Comparison of ENCODE assay signal across 8 mouse cellular contexts in the genomic region with DNA sequence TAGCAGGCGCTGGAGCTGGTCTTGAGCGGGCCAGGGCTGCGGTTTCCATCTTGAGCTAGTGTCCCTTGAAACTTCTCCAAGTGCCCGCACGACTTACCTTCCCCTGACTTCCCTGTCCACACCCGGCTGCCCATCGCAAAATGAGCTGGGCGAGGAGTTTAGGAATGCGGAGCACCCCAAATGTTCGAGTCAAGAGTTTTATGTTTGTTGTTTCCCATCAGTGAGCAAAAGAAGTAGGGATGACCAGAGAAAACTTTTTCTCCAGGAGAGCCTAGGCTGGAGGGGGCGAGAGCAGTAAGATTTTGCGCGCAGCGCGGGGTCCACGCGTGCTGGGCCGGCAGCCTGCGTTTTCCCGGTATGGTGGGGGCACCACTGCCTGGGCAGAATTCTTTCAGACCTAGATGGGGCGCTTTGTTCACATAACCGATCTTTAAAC. TPM values are rescaled to one million over a fixed set of nuclear protein-coding genes. Genes with fewer than 3 reads are reported as not detected.
A peak's percentile ranks its signal among the peaks of the same experiment; 100 is the strongest.
DNase-seq lines count a peak whose midpoint lies in the region; ATAC-seq and TF ChIP-seq lines count a peak whose summit lies in the region.

No protein-coding gene starts in this region.

- peak overlapping the region; percentile 95 for H3K4me2 ChIP-seq in neural tube, embryonic 15.5 days

- no peak for TF ChIP-seq CTCF in bone marrow macrophage, adult 2 months (IDR thresholded peaks at IDR 0.05; ENCODE audit: low read depth, low read length)
- TF ChIP-seq CTCF in lung, adult 2 months (IDR thresholded peaks at IDR 0.05; ENCODE audit: insufficient read depth, low read length): no peak

- H3K27me3 ChIP-seq in neural tube, embryonic 15.5 days (replicated peaks): peaks cover 13% of the 10 kb centered on the region

- H3K4me1 ChIP-seq in bone marrow macrophage, adult 2 months (ENCODE audit: control insufficient read depth, insufficient read depth, low read length): peaks cover 15% of the 10 kb centered on the region
- H3K4me1 ChIP-seq in lung, adult 2 months (ENCODE audit: control insufficient read depth, insufficient read depth, low read length): peaks cover 7% of the 10 kb centered on the region; the same call in 1 of the 2 replicates
- peaks cover 47% of the 10 kb centered on the region for H3K4me1 ChIP-seq in neural tube, embryonic 15.5 days

- ATAC-seq in neural tube, embryonic 15.5 days (ENCODE audit: low FRiP score): no peak
- no peak for ATAC-seq in inflammation-experienced regulatory T-cells, adult 6 months
- ATAC-seq in megakaryocyte-erythroid progenitor cell, adult 5-6 weeks (replicated peaks; ENCODE audit: low FRiP score, low TSS enrichment, poor library complexity, severe bottlenecking): no peak

- peak; percentile 44 to 56 for DNase-seq in CD8-positive naive resting alpha-beta T cell, adult 2 months (ENCODE audit: low read depth in 2 of 2, low spot score in 2 of 2)
- peak; percentile 71 for DNase-seq in heart, adult 8-10 months (ENCODE audit: low spot score)
- DNase-seq in kidney, adult 18-20 months: peak; percentile 80
- DNase-seq in lung, adult 2 months: peak; percentile 79

- no peak for TF ChIP-seq POLR2A in bone marrow macrophage, adult 2 months (IDR thresholded peaks at IDR 0.05; ENCODE audit: borderline replicate concordance, low read depth, low read length)
- peak; percentile 10; the same call in 1 of the 2 replicates for TF ChIP-seq POLR2A in lung, adult 2 months (IDR thresholded peaks at IDR 0.05; ENCODE audit: borderline replicate concordance, extremely low read depth, low read depth, low read length)

- under 1% methylated on average over 22 of the region's 22 CpGs for WGBS in lung, adult 2 months
- WGBS in neural tube, embryonic 15.5 days: under 1% methylated on average over 22 of the region's 22 CpGs

- peak overlapping the region; percentile 91 for H3K4me3 ChIP-seq in bone marrow macrophage, adult 2 months (ENCODE audit: insufficient read depth, low read length)
- H3K4me3 ChIP-seq in lung, adult 2 months (replicated peaks; ENCODE audit: extremely low read depth, low read depth, low read length): peak overlapping the region; percentile 39
- peak overlapping the region; percentile 68 for H3K4me3 ChIP-seq in neural tube, embryonic 15.5 days (replicated peaks)

- no peaks in the 10 kb centered on the region for H3K36me3 ChIP-seq in neural tube, embryonic 15.5 days

- H3K27ac ChIP-seq in bone marrow macrophage, adult 2 months (ENCODE audit: insufficient read depth, low read depth, low read length): peak overlapping the region; percentile 78
- H3K27ac ChIP-seq in neural tube, embryonic 15.5 days (replicated peaks): peak overlapping the region; percentile 86

- H3K9me3 ChIP-seq in neural tube, embryonic 15.5 days (replicated peaks): no peaks in the 10 kb centered on the region

- H3K9ac ChIP-seq in neural tube, embryonic 15.5 days (replicated peaks): peak overlapping the region; percentile 54

RNA-seq across cellular contexts. Expression of a gene that starts 0.8 kb away (rescaled TPM):
- polyA plus RNA-seq in bone marrow macrophage, adult 2 months (2012; ENCODE audit: insufficient read depth, insufficient read length, missing spikeins): 265 and 268 TPM in 2 replicates
- 100 to 1,000 TPM in 1 of 4 experiments, 10 to 100 TPM in 3; 65.0 to 103 (median 80.0) TPM for total RNA-seq in heart, adult 8-10 months (2022)
- polyA plus RNA-seq in lung, adult 2 months (2012; rRNA removed): 261 and 286 TPM in 2 replicates
- 33.6 and 54.3 TPM in 2 replicates for polyA plus RNA-seq in neural tube, embryonic 15.5 days (2015; fragmentation: Nextera tagmentation; extraction: Ambion mirVana)
- 100 to 1,000 TPM; 109 to 177 (median 123) TPM for polyA plus RNA-seq in inflammation-experienced regulatory T-cells, adult 6 months (2017; shearing (Covaris generic))
- total RNA-seq in megakaryocyte-erythroid progenitor cell, adult 5-6 weeks (2014; fragmentation: Nextera tagmentation): 76.1 and 121 TPM in 2 replicates
- 12.4 and 18.5 TPM in 2 replicates for total RNA-seq in megakaryocyte-erythroid progenitor cell, adult 5-6 weeks (2017)

Comparison
In these comparisons a context has a peak if more than half of its experiments do, and no peak if none do; other contexts are left out.
1. H3K4me3 ChIP-seq: peak in every context shown above with its lines; median percentile 91 in bone marrow macrophage, adult 2 months; 68 in neural tube, embryonic 15.5 days; 39 in lung, adult 2 months.